Mouse (Mus musculus) limb, embryonic 14.5 days (tissue): ENCODE measurements around the gene Prepl. TPM values are rescaled to one million over a fixed set of nuclear protein-coding genes. Genes with fewer than 3 reads are reported as not detected.

ENCODE experiments used
- ATAC-seq: fragments of 200-750 bp; cut with Nextera tagmentation; 2 replicates; pipeline ENCODE4 v1.8.0; 2017; ENCODE audit warnings: low read depth, moderate number of reproducible peaks, moderate TSS enrichment; ENCODE audit not compliant: low FRiP score
- DNase-seq: peaks from one replicate; pipeline ENCODE4 v3.0.0-alpha.2; 2015; ENCODE audit warnings: low spot score
- H3K27ac ChIP-seq: fragments of 300-500 bp; sonication (generic); replicated peaks from 2 replicates; pipeline ENCODE4 v1.5.1; 2014; ENCODE audit warnings: low read depth, mild to moderate bottlenecking, low read length, moderate library complexity, mixed read lengths
- H3K27me3 ChIP-seq: fragments of 300-500 bp; sonication (generic); 2 replicates; pipeline ENCODE4 v1.6.1; 2014; ENCODE audit warnings: low read length, mixed read lengths; ENCODE audit not compliant: control insufficient read depth, insufficient read depth
- H3K36me3 ChIP-seq: fragments of 300-500 bp; sonication (generic); 2 replicates; pipeline ENCODE4 v1.6.1; 2014; ENCODE audit warnings: mild to moderate bottlenecking, low read length, moderate library complexity, mixed read lengths; ENCODE audit not compliant: control insufficient read depth, insufficient read depth
- H3K4me1 ChIP-seq: fragments of 300-500 bp; sonication (generic); 2 replicates; pipeline ENCODE4 v1.6.1; 2014; ENCODE audit warnings: antibody characterized with exemption, low read length, mixed read lengths; ENCODE audit not compliant: control insufficient read depth, insufficient read depth
- H3K4me2 ChIP-seq: fragments of 300-500 bp; sonication (generic); replicated peaks from 2 replicates; pipeline ENCODE4 v1.6.1; 2014; ENCODE audit warnings: low read depth, mild to moderate bottlenecking, low read length, moderate library complexity; ENCODE audit not compliant: severe bottlenecking
- H3K4me3 ChIP-seq: fragments of 300-500 bp; sonication (generic); replicated peaks from 2 replicates; pipeline ENCODE4 v1.5.1; 2014; ENCODE audit warnings: low read length
- H3K9ac ChIP-seq: fragments of 300-500 bp; sonication (generic); 2 replicates; pipeline ENCODE4 v1.6.1; 2014; ENCODE audit warnings: mild to moderate bottlenecking, low read depth, low read length, moderate library complexity; ENCODE audit not compliant: severe bottlenecking
- H3K9me3 ChIP-seq: fragments of 300-500 bp; sonication (generic); 2 replicates; pipeline ENCODE4 v1.6.1; 2016; ENCODE audit warnings: low read length; ENCODE audit not compliant: control insufficient read depth
- POLR2A ChIP-seq: fragments of 200-500 bp; IDR thresholded peaks from 2 replicates; pipeline ENCODE4 v1.8.0; 2012; ENCODE audit warnings: inconsistent platforms, mild to moderate bottlenecking, moderate library complexity, borderline replicate concordance; ENCODE audit not compliant: insufficient read depth, insufficient read length; ENCODE audit errors: extremely low read depth
- WGBS: fragments of 180-500 bp; shearing (Covaris S2); extraction: QIAGEN DNeasy Blood & Tissue Kit; methylation state at CpG from one replicate; pipeline ENCODE4 v1.1.7; 2014; 5-methylcytosine and 5-hydroxymethylcytosine counted together
- polyA plus RNA-seq, 2 experiments: library from polyadenylated mRNA; depleted of rRNA in 1 of 2; stranded (reverse) in 1 of 2; unstranded in 1 of 2; fragments of >200 nt; fragmentation: Nextera tagmentation in 1 of 2; extraction: Ambion mirVana in 1 of 2; gene quantifications; 2 replicates each; pipeline versions ENCODE4 v1.2.1 to v1.2.3; 2012 to 2014

Prepl gene
- polyA plus RNA-seq, 2 experiments = 34.8 to 42.4 TPM

DNA sequence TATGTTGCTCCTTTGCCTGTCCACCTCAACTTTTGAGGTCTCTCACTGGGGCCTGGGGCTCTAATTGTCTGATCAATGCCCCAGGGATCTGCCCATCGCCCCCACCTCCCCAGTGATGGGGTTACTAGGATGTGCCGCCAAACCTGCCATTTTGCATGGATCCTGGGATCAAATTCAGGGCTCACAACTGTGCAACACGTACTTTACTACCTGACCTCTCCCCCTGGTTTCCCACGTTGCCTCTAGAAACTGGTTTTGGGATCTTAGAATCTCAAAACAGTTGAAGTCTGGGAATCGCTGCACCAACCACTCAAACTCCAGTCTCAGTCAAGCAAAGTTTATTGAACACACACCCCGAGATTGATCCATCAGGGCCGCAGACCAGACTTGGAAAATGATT, 31.8 kb downstream of the Prepl start:
- Histone ChIP-seq H3K27me3 (no peaks in the 10 kb centered on the region), H3K9ac (no peak overlapping the region), H3K27ac (no peak overlapping the region), H3K4me2 (no peak overlapping the region), H3K9me3 (no peaks in the 10 kb centered on the region), H3K4me1 (no peaks in the 10 kb centered on the region), H3K36me3 (no peaks in the 10 kb centered on the region; the same call in 1 of the 2 replicates), H3K4me3 (no peak overlapping the region)
- TF ChIP-seq POLR2A = no peak
- WGBS = 87% methylated on average over 7 of the region's 7 CpGs
- DNase-seq = no peak
- no peak for ATAC-seq

GRCm38 (mm10) chr17:85048379-85048778, 41.7 kb downstream of the Prepl start:
- Histone ChIP-seq H3K27ac (no peak overlapping the region), H3K9me3 (no peaks in the 10 kb centered on the region), H3K4me3 (no peak overlapping the region), H3K4me2 (no peak overlapping the region), H3K9ac (no peak overlapping the region), H3K36me3 (no peaks in the 10 kb centered on the region), H3K27me3 (no peaks in the 10 kb centered on the region), H3K4me1 (no peaks in the 10 kb centered on the region)
- ATAC-seq (no peak), DNase-seq (no peak)
- TF ChIP-seq POLR2A = no peak
- 88% methylated on average over 5 of the region's 5 CpGs for WGBS

DNA sequence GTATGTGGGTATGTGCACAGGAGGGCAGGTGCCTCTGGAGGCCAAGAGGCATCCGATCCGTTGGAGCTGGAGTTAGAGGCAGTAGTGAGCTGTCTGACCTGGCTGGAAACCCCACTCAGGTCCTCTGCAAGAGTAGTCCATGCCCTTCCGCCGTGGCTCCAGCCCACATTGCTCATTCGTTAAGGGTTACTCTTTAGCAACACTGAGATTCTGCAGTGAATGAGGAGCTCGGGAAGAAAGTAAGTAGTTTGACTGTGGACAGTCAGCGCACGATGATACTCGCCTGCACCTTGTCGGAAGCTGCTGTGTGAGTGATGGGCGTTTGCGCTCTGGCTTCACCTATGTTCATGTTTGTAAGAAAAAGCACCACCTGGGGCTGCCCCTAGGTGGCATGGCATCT, 44.9 kb downstream of the Prepl start:
- Histone ChIP-seq H3K27me3 (no peaks in the 10 kb centered on the region), H3K4me2 (no peak overlapping the region), H3K9me3 (no peaks in the 10 kb centered on the region), H3K4me3 (no peak overlapping the region), H3K9ac (no peak overlapping the region), H3K36me3 (no peaks in the 10 kb centered on the region), H3K4me1 (no peaks in the 10 kb centered on the region), H3K27ac (no peak overlapping the region)
- no peak for ATAC-seq
- 82% methylated on average over 12 of the region's 12 CpGs for WGBS
- TF ChIP-seq POLR2A = no peak
- no peak for DNase-seq

DNA sequence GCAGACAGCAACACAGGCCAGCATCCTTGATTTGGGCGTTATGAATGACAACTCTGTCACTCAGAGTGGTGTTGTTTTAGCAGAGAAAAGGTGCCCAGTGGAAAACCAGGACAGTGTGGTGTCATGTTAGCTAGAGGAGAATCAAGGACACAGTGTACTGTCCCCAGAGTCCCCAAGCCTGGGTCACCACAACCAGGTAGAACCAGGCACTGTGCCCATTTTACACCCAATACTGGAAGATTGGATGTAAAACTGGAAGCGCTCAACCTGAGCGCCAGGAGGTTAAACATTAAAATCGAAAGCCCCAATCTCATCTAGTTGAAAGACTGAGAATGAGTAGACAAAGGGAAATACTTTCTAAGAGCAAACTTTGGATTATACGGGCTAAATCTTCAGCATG, 45.6 kb downstream of the Prepl start:
- H3K9me3 ChIP-seq = no peaks in the 10 kb centered on the region
- 88% methylated on average over 5 of the region's 5 CpGs for WGBS

GRCm38 (mm10) chr17:85043404-85043816, 46.6 kb downstream of the Prepl start:
- no peak for TF ChIP-seq POLR2A
- Histone ChIP-seq H3K36me3 (no peaks in the 10 kb centered on the region), H3K4me1 (no peaks in the 10 kb centered on the region), H3K4me2 (no peak overlapping the region), H3K27ac (no peak overlapping the region), H3K4me3 (no peak overlapping the region), H3K9ac (no peak overlapping the region), H3K9me3 (no peaks in the 10 kb centered on the region), H3K27me3 (no peaks in the 10 kb centered on the region)
- WGBS = 70% methylated on average over 6 of the region's 6 CpGs
- ATAC-seq (no peak), DNase-seq (no peak)

More for the DNA sequence above, 45.6 kb downstream of the Prepl start:
- H3K27ac ChIP-seq = no peak overlapping the region
- no peak overlapping the region for H3K4me2 ChIP-seq
- H3K27me3 ChIP-seq = no peaks in the 10 kb centered on the region
- no peaks in the 10 kb centered on the region for H3K36me3 ChIP-seq
- no peak for TF ChIP-seq POLR2A
- no peak for DNase-seq
- no peak overlapping the region for H3K4me3 ChIP-seq
- H3K9ac ChIP-seq = no peak overlapping the region
- no peak for ATAC-seq
- no peaks in the 10 kb centered on the region for H3K4me1 ChIP-seq

- Histone ChIP-seq H3K27ac (no peak overlapping the region), H3K36me3 (no peaks in the 10 kb centered on the region), H3K9me3 (no peaks in the 10 kb centered on the region), H3K9ac (no peak overlapping the region), H3K4me1 (no peaks in the 10 kb centered on the region), H3K4me2 (no peak overlapping the region), H3K27me3 (no peaks in the 10 kb centered on the region), H3K4me3 (no peak overlapping the region)
- no peak for ATAC-seq
- no peak for DNase-seq
- no peak for TF ChIP-seq POLR2A
- 84% methylated on average over 6 of the region's 6 CpGs for WGBS
Observed at GRCm38 (mm10) chr17:85042419-85042818, 47.6 kb downstream of the Prepl start.
